Mouse (Mus musculus) myocyte (in vitro differentiated cells): ENCODE measurements at regions not wholly inside any gene's neighbourhood (a gene's known extent, or its start where the extent isn't known, plus 50 kb on each side); places are given as distances from the start of the nearest gene placed in this dataset.

Experiments used
- MYOG ChIP-seq, 3 experiments: IDR thresholded peaks; one replicate each; pipeline ENCODE4 v1.6.1; 2011; ENCODE audit warnings: control low read depth in 2 of 3, low read depth in 2 of 3, mild to moderate bottlenecking in 2 of 3; ENCODE audit not compliant: insufficient read length in 2 of 3, control insufficient read depth in 1 of 3, insufficient read depth in 1 of 3
- POLR2A ChIP-seq: IDR thresholded peaks from one replicate; pipeline ENCODE4 v1.6.1; 2011; ENCODE audit warnings: low read depth, mild to moderate bottlenecking, control low read depth, moderate library complexity; ENCODE audit not compliant: insufficient read length

DNA sequence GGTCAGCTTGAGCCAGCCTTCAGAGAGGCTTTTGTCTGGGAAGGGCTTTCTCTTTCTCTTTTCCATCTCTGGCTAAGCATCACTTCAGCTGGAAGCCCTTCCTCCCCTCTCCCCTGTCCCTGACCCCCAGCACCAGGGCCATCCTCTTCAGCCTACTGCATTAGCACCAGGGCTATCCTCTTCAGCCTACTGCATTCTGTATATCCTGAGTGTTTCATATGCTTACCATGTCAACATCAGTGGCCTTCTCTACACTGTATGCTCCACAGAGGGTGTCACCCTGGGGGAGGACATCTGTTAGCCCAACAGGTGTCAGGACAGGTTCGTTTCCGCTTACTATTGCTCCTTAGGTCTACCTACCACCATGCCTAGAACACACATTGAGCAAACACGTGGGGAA is 282.5 kb downstream of the Rps24 start:
- no peak for TF ChIP-seq POLR2A
- TF ChIP-seq MYOG (IDR thresholded peaks at IDR 0.05; ENCODE audit: control insufficient read depth in 1 of 3, insufficient read depth in 1 of 3, insufficient read length in 2 of 3, low read depth in 2 of 3) = no peak
